Mouse (Mus musculus) forebrain, postnatal 0 days (tissue): Measurements from ENCODE around the gene Pitpnc1. TPM values are rescaled to one million over a fixed set of nuclear protein-coding genes. Genes with fewer than 3 reads are reported as not detected.

Experiments used
- ATAC-seq: fragments of 200-750 bp; cut with Nextera tagmentation; 2 replicates; pipeline ENCODE4 v1.8.0; 2017; ENCODE audit warnings: mild to moderate bottlenecking, moderate library complexity
- DNase-seq: peaks from one replicate; pipeline ENCODE4 v3.0.0-alpha.2; 2015
- H3K27ac ChIP-seq: fragments of 300-500 bp; sonication (generic); 2 replicates; pipeline ENCODE4 v1.5.1; 2014; ENCODE audit warnings: low read depth, mild to moderate bottlenecking, antibody characterized with exemption, low read length, moderate library complexity, mixed read lengths
- H3K27me3 ChIP-seq: fragments of 300-500 bp; sonication (generic); 2 replicates; pipeline ENCODE4 v1.6.1; 2014; ENCODE audit warnings: mild to moderate bottlenecking, low read length, mixed read lengths; ENCODE audit not compliant: insufficient read depth
- H3K36me3 ChIP-seq: fragments of 300-500 bp; sonication (generic); 2 replicates; pipeline ENCODE4 v1.6.1; 2014; ENCODE audit warnings: mild to moderate bottlenecking, moderate library complexity; ENCODE audit not compliant: insufficient read depth
- H3K4me1 ChIP-seq: fragments of 300-500 bp; sonication (generic); 2 replicates; pipeline ENCODE4 v1.6.1; 2014; ENCODE audit warnings: antibody characterized with exemption; ENCODE audit not compliant: insufficient read depth
- H3K4me2 ChIP-seq: fragments of 300-500 bp; sonication (generic); 2 replicates; pipeline ENCODE4 v1.6.1; 2014; ENCODE audit warnings: low read depth, mild to moderate bottlenecking, moderate library complexity
- H3K4me3 ChIP-seq: fragments of 300-500 bp; sonication (generic); 2 replicates; pipeline ENCODE4 v1.5.1; 2014; ENCODE audit warnings: low read depth, low read length, mixed read lengths
- H3K9ac ChIP-seq: fragments of 300-500 bp; sonication (generic); 2 replicates; pipeline ENCODE4 v1.6.1; 2014; ENCODE audit warnings: mild to moderate bottlenecking
- H3K9me3 ChIP-seq: fragments of 300-500 bp; sonication (generic); 2 replicates; pipeline ENCODE4 v1.6.1; 2016; ENCODE audit warnings: low read length
- CTCF ChIP-seq: sonication (generic); IDR thresholded peaks from 2 replicates; pipeline ENCODE4 v1.5.1; 2016; ENCODE audit warnings: antibody characterized with exemption, control low read depth, low read depth
- WGBS: fragments of 180-500 bp; shearing (Covaris S2); extraction: QIAGEN DNeasy Blood & Tissue Kit; methylation state at CpG from one replicate; pipeline ENCODE4 v1.1.7; 2014; 5-methylcytosine and 5-hydroxymethylcytosine counted together
- polyA plus RNA-seq: library from polyadenylated mRNA; unstranded; fragments of >200 nt; fragmentation: Nextera tagmentation; extraction: Ambion mirVana; gene quantifications from 2 replicates; pipeline ENCODE4 v1.2.1, GENCODE M21; 2015
- total RNA-seq: library from RNA; depleted of rRNA; stranded (reverse); fragments of >200 nt; gene quantifications from 2 replicates; pipeline ENCODE4 v1.2.3, GENCODE M21; 2014

The Pitpnc1 gene
- total and polyA plus RNA-seq, 2 experiments from 2014 or later, result 47.6 to 49.1 TPM

DNA sequence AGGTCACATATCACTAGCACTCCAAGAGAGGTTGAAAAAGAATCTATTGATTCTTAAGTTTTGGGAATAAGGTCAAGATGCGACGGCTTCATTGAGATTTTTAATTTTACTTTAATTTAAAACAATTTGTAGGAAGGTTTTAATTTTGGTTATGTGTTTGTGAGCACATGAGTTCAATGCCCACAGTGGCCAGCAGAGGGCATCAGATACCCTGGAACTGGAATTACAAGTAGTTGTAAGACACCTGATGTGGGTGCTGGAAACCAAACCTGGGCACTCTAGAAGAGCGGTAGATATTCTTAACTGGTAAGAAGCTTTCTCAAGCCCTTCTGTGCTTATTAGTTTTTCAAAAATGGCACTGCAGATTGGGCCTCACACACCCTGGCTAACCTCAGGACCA, 203.0 kb downstream of the Pitpnc1 start:
- DNase-seq (no peak), ATAC-seq (no peak)
- Histone ChIP-seq H3K9me3 (0 out of 2 replicates have a peak, but pooled peaks cover 6% of the 10 kb centered on the region), H3K27me3 (no peaks in the 10 kb centered on the region), H3K9ac (no peak overlapping the region), H3K27ac (no peak overlapping the region), H3K36me3 (no peaks in the 10 kb centered on the region), H3K4me1 (peaks cover 4% of the 10 kb centered on the region; the same call in 1 of the 2 replicates), H3K4me3 (no peak overlapping the region), H3K4me2 (no peak overlapping the region)
- peak; percentile 34; the same call in 1 of the 2 replicates for TF ChIP-seq CTCF
- 97% methylated on average over 3 of the region's 3 CpGs for WGBS

DNA sequence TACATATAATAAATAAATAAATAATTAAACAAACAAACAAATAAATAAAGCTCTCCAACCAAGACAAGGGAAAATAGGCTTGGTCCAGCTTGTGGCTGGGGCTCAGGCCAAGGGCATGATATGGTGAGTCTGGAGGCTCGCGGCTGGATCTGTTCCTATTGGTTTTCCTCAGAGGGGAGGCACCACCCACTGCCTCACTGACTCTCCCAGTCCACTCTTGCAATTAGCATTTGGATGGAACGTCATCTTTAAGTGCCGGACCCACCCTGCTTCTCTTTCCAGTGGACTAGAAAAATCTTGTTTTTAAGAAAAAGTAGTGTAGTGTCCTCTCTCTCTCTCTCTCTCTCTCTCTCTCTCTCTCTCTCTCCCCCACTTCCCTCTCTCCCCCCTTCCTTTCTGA, 204.6 kb downstream of the Pitpnc1 start:
- H3K4me1 ChIP-seq, result peaks cover 4% of the 10 kb centered on the region; the same call in 1 of the 2 replicates
- no peak for ATAC-seq
- H3K4me2 ChIP-seq, result no peak overlapping the region
- H3K4me3 ChIP-seq, result no peak overlapping the region
- no peaks in the 10 kb centered on the region for H3K36me3 ChIP-seq
- no peak for TF ChIP-seq CTCF
- H3K27me3 ChIP-seq, result no peaks in the 10 kb centered on the region
- WGBS, result 95% methylated on average over 4 of the region's 4 CpGs
- no peak for DNase-seq
- H3K9me3 ChIP-seq, result 0 out of 2 replicates have a peak, but pooled peaks cover 6% of the 10 kb centered on the region
- H3K9ac ChIP-seq, result no peak overlapping the region
- no peak overlapping the region for H3K27ac ChIP-seq

DNA sequence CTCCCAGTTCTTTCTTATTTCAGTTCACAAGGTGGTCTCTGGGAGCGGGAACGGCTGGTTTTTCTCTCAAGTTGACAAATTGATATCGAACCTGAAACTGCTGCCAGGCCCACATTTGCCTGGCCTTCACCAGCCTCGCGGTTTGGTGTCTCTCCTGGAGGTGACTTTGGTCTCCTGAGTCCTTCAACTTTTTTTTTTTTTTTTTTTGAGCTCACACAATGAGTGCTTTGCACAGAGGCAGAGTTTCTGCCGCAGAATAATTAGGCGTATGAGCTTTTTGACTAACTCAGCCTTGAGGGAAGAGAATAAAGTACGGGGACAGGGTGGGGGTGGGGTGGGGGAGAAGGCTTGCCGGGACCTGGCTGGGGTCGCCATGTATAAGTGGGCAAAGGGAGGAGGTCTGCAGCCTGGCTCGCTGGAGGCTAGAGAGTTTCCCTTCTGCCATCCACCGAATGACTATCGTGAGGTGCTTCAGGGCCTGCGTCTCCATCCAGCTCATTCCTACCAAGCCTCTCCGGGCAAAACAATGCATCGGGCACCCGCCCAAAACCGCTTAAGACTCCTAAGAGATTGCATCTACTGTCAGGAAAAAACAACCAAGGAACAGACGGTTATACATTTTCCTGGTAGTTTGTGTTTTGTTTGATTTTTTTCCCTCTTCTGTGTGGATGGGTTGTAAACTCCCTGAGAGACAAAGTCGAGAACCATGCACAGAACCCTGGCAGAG, 205.4 kb downstream of the Pitpnc1 start:
- Histone ChIP-seq H3K36me3 (no peaks in the 10 kb centered on the region), H3K9me3 (0 out of 2 replicates have a peak, but pooled peaks cover 6% of the 10 kb centered on the region), H3K4me2 (0 out of 2 replicates have a peak overlapping the region, but pooled peaks have one; percentile 10), H3K9ac (no peak overlapping the region), H3K27ac (peak overlapping the region; percentile 69), H3K4me1 (peaks cover 4% of the 10 kb centered on the region; the same call in 1 of the 2 replicates), H3K4me3 (no peak overlapping the region), H3K27me3 (no peaks in the 10 kb centered on the region)
- ATAC-seq (no peak), DNase-seq (peak; percentile 53)
- WGBS, result 29% methylated on average over 20 of the region's 20 CpGs
- TF ChIP-seq CTCF, result no peak

DNA sequence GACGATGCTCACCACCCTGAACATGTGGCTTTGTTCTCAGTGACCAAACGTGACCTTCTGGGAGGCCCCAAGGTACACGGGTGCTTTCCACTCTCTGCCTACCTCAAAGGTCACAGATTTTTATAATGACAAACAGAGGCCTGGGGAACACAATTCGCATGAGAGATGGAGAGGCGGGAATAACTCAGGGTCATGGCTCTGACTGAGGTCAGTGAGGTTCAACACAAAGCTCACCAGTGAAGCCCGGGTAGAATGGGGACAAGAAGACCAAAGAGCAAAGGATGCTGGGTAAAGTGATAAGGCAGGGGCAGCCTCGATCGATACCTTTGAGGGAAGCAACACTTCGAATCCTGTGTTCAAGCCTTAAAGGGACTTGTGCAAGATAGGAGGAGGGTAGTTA, 206.7 kb downstream of the Pitpnc1 start:
- Histone ChIP-seq H3K9ac (no peak overlapping the region), H3K4me1 (peaks cover 4% of the 10 kb centered on the region; the same call in 1 of the 2 replicates), H3K4me3 (no peak overlapping the region), H3K4me2 (no peak overlapping the region), H3K36me3 (no peaks in the 10 kb centered on the region), H3K27ac (no peak overlapping the region), H3K9me3 (0 out of 2 replicates have a peak, but pooled peaks cover 6% of the 10 kb centered on the region), H3K27me3 (no peaks in the 10 kb centered on the region)
- DNase-seq (no peak), ATAC-seq (no peak)
- no peak for TF ChIP-seq CTCF
- WGBS, result 85% methylated on average over 9 of the region's 9 CpGs

DNA sequence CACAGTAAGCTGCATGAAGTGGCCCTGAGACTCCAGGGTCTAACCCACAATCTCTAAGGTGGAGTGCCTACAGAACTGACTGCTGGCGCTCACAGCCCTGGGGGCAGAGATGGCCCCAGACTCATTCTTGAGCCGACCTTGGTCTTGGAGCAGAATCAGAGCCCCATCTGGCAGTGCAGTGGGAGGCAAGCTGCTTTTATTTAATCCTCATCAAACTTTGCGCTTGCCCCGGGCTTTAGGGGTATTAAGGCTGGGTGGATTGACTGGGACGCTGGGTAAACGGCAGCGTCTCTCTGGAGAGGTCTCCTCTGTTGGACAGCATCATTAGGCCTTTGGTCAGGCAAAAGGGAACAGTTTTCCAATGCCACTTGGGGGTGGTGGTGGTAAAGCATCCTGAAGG, 211.1 kb downstream of the Pitpnc1 start:
- H3K27me3 ChIP-seq, result no peaks in the 10 kb centered on the region
- DNase-seq (no peak), ATAC-seq (no peak)
- no peaks in the 10 kb centered on the region for H3K36me3 ChIP-seq
- H3K27ac ChIP-seq, result no peak overlapping the region
- no peak overlapping the region for H3K4me2 ChIP-seq
- no peak for TF ChIP-seq CTCF
- H3K9me3 ChIP-seq, result no peaks in the 10 kb centered on the region
- no peak overlapping the region for H3K4me3 ChIP-seq
- no peak overlapping the region for H3K9ac ChIP-seq
- WGBS, result 77% methylated on average over 7 of the region's 7 CpGs
- H3K4me1 ChIP-seq, result peaks cover under 1% of the 10 kb centered on the region; the same call in 1 of the 2 replicates

DNA sequence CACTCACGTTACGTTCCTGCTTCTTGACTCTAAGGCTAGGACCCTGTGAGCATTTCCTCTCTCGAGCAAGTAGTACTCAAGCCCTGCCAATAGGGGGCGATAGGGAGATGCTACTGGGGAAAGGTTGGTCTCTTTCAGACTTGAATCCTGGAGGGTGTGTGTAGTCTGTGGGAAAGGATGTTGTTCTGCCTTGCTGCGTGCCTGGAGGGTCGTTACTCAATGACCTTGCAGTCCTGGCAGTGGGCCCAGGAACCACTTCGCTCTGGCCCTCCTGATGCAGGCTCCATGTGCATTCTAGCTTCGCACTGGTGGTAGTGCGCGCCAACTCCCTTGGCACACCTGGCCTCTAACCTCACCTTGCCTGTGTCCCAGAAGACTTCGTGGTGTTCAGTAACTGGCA, 215.3 kb downstream of the Pitpnc1 start:
- DNase-seq (no peak), ATAC-seq (no peak)
- TF ChIP-seq CTCF, result peak; percentile 44
- no peak overlapping the region for H3K4me3 ChIP-seq
- no peaks in the 10 kb centered on the region for H3K27me3 ChIP-seq
- no peak overlapping the region for H3K9ac ChIP-seq
- H3K4me2 ChIP-seq, result no peak overlapping the region
- no peaks in the 10 kb centered on the region for H3K9me3 ChIP-seq
- H3K36me3 ChIP-seq, result peaks cover 9% of the 10 kb centered on the region; the same call in 1 of the 2 replicates
- WGBS, result 76% methylated on average over 11 of the region's 11 CpGs
- H3K27ac ChIP-seq, result no peak overlapping the region
- H3K4me1 ChIP-seq, result no peaks in the 10 kb centered on the region

DNA sequence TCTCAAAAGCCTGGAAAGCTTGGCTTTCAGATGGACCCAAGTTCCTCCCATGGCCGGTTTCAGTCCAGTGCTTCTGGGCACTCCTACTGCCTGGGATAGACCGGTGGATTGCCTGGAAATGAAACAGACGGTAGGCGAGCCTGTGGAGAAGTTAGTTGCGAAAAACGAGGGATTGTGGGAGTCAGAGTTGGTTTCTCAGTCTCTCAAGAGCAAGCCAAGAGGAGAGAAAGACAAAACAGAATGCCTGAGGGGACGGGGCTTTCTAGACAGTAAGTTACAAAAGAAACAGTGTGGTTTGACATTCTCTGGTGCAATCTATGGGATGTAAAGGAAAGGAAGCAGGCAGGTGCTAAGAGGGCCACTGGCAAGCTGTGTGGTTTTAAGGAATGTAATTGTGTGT, 216.3 kb downstream of the Pitpnc1 start:
- Histone ChIP-seq H3K36me3 (peaks cover 9% of the 10 kb centered on the region; the same call in 1 of the 2 replicates), H3K4me3 (no peak overlapping the region), H3K9ac (no peak overlapping the region), H3K27me3 (no peaks in the 10 kb centered on the region), H3K4me1 (no peaks in the 10 kb centered on the region), H3K27ac (no peak overlapping the region), H3K4me2 (no peak overlapping the region), H3K9me3 (no peaks in the 10 kb centered on the region)
- 85% methylated on average over 7 of the region's 7 CpGs for WGBS
- DNase-seq, result no peak
- ATAC-seq, result no peak
- TF ChIP-seq CTCF, result no peak
